Mouse (Mus musculus) B cell, adult 2 months (primary cell): Measurements from ENCODE around the gene Rnf168.

Experiments
- DNase-seq, 2 experiments: peaks; one replicate each; pipeline ENCODE4 v3.0.0; 2022

Rnf168 gene

DNA sequence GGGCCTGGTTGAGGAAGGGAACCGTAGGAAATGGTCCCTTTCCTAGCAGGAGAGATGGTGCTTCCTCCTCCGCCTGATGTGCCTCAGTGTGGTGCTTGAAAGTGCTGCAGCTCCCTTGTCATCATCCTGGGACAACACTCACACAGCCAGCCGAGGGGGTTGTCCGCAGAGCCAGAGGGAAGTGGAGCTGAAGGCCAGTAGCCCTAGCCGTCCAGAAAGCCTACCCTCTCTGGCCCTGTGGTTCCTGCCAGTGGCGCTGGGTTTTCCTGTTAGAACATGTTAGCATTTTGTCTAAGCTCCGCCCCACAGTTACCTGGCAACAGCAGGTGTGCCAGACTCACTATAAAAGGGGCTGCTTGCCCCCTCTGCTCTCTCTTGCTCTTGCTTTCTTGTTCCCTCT is 46.7 kb downstream of the Rnf168 start:
- no peak for DNase-seq

DNA sequence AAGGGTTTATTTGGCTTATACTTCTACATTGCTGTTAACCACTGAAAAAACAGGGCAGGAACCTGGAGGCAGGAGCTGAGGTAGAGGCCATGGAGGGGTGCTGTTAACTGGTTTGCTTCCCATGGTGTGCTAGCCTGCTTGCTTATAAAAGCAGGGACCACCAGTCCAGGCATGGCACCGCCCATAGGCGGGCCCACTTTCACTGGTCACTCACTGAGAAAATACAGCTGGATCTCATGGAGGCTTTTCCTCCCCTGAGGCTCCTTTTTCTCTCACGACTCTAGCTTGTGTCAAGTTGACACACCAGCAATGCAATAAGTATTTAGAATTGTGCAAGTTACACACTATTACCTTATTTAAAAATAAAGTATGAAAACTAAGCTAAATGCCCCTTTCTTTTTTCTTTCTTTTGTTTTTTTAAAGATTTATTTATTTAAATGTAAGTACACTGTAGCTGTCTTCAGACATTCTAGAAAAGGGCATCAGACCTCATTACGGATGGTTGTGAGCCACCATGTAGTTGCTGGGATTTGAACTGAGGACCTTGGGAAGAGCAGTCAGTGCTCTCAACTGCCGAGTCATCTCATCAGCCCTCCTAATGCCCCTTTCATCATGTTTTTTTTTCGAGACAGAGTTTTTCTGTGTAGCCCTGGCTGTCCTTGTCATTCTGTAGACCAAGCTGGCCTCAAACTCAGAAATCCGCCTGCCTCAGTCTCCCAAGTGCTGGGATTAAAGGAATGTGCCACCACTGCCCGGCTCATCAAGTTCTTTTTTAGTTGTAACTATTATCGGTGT is 53.8 kb downstream of the Rnf168 start:
- DNase-seq: no peak

DNA sequence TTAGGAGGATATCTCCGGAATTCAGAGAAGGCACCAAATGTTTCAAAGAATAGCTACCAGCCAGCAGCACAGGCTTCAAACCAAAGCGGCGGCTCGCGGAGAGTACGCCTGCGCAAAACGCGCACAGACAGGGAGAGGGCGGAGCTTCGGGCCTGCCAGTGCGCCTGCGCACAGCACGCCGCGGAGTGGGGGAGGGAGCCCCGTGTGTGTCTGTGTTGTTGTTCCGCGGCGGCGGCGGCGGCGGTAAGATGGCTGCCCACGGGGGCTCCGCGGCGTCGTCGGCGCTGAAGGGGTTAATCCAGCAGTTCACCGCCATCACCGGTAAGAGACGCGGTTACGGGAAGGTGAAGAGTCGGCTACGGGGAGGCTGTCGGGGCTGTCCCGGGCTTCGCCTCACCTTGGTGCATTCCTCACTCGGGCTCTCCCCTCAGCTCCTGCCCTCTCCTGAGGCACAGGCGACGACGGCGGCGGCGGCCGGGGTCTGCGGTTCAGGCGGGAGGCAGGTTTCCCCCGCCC is 54.8 kb downstream of the Rnf168 start, which contains the start of gene Ubxn7:
Ubxn7 (plus strand) TSS at position 218 of the 516 bp plus-strand sequence.
- peak; percentile 98 to 99 for DNase-seq

DNA sequence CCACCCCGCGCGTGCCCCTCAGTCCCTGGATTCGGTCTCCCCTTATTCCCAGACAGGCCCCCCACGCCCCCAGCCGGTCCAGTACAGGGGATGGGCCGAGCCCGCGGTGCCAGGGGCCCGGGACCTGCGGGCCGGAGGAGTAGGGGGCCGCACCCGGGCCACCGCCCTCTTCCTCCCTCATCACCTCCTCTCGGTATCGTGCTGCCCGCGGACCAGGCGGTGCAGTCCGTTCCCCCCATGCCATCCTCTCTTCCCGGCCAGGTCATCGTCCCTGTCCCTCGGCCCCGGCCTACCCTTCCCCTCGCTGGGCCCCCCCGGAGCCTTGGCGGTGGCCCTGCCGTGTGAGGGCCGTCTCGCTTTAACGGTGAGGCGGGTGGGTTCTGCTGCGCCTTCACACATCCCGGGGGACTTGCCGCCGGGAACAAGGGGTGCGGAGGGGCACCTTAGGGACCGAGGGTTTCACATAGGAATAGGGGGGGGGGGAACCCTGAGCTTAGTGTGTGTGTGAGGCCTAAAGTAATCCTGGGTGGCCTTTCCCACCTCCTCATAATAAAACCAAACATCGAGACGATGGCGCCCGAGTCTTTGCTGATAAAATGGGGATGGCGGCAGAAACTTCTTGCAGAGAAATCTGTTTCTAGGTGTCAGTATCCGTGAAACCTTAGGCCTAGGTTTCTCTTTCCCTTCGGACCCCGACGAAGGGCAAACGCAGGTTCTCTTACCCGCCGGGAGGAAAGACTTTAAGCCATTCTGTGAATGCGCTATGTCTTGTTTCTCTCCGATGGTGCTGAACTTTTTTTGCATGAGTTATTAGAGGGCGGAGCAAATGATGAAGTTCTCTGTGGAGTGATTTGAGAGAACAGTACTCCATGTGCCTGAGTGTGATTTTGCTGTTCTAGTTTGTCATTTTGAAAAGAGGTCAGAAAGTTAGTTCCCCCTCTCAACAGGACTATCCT is 55.6 kb downstream of the Rnf168 start:
- DNase-seq: peak; percentile 64 to 65

DNA sequence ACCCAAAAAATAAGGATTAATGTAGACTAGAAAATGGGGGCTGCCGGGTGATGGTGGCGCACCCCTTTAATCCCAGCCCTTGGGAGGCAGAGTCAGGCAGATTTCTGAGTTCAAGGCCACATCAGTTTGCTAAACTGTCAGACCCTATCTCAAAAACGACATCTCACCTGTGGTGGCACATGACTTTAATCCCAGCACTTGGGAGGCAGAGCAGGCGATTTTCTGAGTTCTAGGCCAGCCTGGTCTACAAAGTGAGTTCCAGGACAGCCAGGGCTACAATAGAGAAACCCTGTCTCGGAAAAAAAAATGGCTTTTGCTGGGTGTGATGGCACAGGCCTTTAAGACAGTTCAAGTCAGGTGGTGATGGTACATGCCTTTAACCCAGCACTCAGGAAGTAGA is 57.9 kb downstream of the Rnf168 start:
- no peak for DNase-seq

DNA sequence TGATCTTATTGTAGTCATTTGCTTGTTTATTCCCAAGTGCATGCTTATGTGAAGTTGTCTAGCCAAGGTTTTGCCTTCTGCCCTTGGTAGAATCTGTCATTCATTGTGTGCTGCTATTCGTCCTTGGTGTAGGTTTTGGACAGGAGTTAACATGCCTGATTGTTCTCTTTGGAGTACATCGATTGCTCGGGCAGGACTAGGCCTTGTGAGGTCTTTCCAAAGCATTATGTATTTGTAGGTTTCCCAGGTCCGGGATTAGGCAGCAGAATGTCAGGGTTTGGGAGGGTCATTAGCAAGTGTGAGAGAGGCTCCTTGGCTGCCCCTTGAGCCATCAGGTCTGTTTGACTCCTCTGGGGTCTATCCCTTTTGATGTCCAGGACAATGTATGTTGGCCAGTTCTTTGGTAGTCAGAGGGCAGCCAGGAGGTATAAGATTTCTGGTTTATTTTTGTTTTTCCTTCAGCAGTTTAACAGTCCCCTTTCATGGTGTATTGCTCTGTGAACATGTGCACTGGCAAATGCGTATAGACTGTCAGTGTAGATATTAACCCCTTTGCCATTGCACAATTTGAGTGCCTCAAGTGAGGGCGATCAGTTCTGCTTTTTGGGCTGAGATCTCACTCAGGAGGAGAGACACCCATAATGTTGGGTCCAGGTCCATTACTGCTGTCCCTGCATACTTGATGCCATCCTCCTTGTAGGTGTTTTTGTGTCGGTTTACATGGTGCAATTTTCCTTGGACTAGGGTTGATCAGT is 58.9 kb downstream of the Rnf168 start:
- DNase-seq: no peak

DNA sequence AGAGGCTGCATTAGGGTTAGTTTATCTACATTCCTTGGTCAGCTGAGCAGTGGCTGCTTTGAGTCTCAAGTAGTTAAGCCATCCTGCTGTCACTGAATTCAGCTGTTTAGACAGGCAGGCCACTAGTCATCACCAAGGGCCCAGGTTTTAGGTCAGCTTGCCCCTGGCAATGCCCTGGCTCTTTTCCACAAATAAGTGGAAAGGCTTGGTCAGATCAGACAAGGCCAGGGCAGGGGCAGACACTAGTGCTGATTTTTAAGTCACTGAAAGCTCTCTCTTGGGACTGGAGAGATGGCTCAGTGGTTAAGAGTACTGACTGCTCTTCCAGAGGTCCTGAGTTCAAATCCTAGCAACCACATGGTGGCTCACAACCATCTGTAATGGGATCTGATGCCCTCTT is 59.7 kb downstream of the Rnf168 start:
- DNase-seq: no peak

DNA sequence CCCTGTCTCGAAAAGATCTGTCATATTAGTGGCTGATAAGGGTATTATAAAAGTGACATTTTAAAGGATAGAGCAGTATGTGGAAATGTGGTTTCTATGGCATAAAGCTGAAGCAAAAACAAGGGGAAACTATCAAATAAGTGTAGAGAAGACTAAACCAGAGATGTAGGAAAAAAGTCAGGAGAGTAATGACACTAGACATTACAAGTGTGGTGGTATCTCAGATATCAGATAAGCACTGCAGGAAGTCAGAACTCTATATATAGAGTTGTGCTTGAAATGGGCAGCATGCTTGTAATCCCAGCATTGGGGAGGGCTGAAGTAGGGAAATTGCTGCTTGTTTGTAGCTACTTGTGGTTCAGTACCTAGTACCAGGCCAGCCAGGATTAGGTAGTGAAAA is 63.2 kb downstream of the Rnf168 start:
- no peak for DNase-seq

DNA sequence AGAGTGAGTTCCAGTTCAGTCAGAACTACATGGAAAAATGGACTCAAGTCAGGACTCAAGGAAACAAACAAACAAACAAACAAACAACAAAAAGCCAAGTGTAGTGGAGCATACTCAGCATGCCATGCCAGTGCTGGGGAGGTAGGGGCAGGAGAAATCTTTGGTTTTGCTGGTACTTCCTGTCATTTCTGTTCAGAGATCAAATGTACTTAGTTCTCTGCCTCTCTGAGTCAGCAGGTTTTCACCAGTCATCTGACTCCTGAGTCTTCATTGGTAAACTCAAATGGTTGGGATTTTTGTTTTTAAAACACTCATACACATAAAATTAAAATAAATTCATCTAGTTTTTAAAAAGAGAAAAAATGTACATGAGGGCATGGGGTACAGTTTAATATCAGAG is 68.3 kb downstream of the Rnf168 start:
- DNase-seq: no peak

DNA sequence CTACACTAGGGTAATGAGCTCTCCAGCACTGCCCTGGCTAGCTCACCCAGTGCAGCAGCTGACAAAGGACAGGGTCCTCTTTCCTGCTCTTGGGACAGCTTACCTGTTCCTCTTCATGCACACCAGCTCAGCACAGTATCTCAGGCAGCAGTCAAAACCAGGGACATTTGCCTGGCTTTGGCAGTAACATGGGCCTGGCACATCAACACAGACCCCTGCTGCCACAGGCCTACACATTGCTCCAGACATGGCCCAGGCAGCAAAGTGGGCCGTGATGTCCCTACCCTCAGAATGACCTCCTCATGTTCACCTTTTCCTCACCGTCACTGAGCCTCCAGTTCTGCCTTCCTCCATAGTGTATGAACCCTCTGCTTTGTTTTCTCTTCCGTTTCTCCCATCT is 73.5 kb downstream of the Rnf168 start:
- DNase-seq: no peak
